Mouse (Mus musculus) CD4-positive naive resting alpha-beta T cell, adult 57 days (primary cell): ENCODE measurements around the gene Gm6904. TPM values are rescaled to one million over a fixed set of nuclear protein-coding genes. Genes with fewer than 3 reads are reported as not detected.

Experiments
- total RNA-seq: library from RNA; stranded (reverse); gene quantifications from one replicate; pipeline ENCODE4 v1.2.4, GENCODE M21; 2023

The Gm6904 gene
- 4.9 TPM for total RNA-seq

DNA sequence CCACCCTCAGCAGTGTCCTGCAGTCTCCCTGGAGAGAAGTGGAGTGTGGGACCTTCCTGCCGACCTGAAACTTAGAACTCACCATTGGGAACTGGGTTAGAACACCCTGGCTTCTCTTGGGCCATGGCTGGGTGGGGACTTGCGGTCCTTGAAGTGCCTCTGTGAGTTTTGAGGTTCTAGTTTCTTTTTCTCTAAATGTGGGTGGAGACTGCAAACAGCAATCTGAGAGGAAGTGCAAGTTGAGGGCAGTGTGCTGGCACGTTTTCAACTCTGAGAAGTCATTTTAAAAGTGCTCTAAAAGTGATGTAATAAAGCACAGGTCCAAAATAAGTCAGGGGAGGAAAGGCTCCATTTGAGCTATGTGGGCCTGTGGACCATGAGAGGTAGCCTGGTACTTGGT, at the start of gene Gm6904:
Gene Gm6904, minus strand, starts transcription at position 161 of the 400 bp plus-strand sequence.

DNA sequence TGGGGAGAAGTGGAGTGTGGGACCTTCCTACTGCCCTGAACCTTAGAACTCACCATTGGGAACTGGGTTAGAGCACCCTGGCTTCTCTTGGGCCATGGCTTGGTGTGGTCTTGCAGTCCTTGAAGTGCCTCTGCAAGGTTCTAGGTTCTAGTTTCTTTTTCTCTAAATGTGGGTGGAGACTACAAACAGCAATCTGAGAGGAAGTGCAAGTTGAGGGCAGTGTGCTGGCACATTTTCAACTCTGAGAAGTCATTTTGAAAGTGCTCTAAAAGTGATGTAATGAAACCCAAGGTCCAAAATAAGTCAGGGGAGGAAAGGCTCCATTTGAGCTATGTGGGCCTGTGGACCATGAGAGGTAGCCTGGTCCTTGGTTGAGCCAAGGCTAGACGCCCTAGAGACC, 37.4 kb upstream of the Gm6904 start, which contains the start of gene Phf11a:
Gene Phf11a, minus strand, starts transcription at position 132 of the 400 bp plus-strand sequence.

DNA sequence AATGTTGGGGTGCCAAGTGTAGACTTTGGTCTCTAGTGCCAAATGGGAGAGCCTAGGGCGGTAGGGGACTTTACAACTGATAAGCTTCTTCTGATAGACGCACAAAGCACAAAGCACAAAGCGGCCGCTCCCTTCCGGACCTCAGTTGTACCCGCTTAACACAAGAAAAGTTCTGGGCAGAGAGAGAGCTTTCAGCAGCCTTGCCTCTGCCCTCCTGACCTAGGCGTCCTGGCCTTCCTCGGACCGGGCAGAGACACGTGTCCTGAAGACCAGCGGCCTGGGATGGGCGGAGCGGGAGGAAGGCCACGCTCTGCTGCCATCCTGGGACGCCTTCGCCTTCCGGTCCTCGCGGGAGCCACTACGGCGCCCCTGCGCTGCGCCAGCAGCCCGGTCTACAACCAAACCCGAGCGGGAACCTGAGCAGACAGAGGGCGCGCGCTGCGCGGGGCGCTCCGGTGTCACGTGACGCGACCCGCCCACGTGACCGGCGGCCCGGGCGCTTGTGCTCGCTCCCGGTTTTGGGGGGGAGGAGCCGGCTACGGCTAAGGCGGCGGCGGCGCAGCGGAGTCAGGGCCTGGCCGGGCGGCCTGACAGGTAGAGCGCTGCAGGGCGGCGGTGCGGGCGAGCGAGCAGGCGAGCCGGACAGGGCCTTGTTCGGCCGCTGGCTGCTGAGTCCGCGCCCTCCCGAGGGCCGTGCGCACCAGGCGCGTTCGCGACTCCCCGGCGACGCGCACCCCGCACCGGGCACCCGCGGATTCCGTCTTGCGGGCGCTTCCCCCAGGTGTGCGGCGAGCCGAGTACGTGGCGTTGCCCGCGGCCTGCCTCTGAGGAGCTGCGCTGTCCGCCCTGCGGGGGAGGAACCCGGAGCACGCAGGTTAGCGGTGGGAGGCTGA, 59.1 kb downstream of the Gm6904 start, which contains the start of gene Rcbtb1:
Gene Rcbtb1, plus strand, starts transcription at position 499 of the 893 bp plus-strand sequence.

Other genes with a start within 250 kb of the Gm6904 start
- gene 1700129C05Rik, start 117.3 kb downstream of the Gm6904 start, total RNA-seq: not detected
- not detected for gene Gm5142, start 81.5 kb downstream of the Gm6904 start, total RNA-seq
- 98.0 TPM for gene Rcbtb1, start 59.0 kb downstream of the Gm6904 start, total RNA-seq
- gene Phf11a, start 37.3 kb upstream of the Gm6904 start, total RNA-seq: 5.5 TPM
- gene Phf11b, start 81.1 kb upstream of the Gm6904 start, total RNA-seq: 35.6 TPM
- 8.4 TPM for gene Phf11d, start 105.3 kb upstream of the Gm6904 start, total RNA-seq
- gene Phf11c, start 135.2 kb upstream of the Gm6904 start, total RNA-seq: 13.4 TPM
- gene Setdb2, start 180.7 kb upstream of the Gm6904 start, total RNA-seq: 37.7 TPM
- 28.3 TPM for gene Cab39l, start 180.8 kb upstream of the Gm6904 start, total RNA-seq